Mouse (Mus musculus) megakaryocyte, adult 5-6 weeks (primary cell): Measurements from ENCODE around the gene Dnajb11. TPM values are rescaled to one million over a fixed set of nuclear protein-coding genes. Genes with fewer than 3 reads are reported as not detected.

Experiments
- ATAC-seq: 2 replicates; pipeline ENCODE4 v1.8.0; 2016; ENCODE audit warnings: mild to moderate bottlenecking, inconsistent platforms; ENCODE audit not compliant: poor library complexity, severe bottlenecking
- total RNA-seq, 2 experiments: library from RNA; stranded (forward) in 1 of 2; stranded (reverse) in 1 of 2; fragments of 153-499, 151-499 nt in 1 of 2; fragments of 221-1000, 200-1000 nt in 1 of 2; gene quantifications; 2 replicates each; pipeline versions ENCODE4 v1.2.3 to v1.2.4; 2015 to 2017

The Dnajb11 gene
- total RNA-seq, 2 experiments from 2014 or later, result 63.4 to 147 TPM

DNA sequence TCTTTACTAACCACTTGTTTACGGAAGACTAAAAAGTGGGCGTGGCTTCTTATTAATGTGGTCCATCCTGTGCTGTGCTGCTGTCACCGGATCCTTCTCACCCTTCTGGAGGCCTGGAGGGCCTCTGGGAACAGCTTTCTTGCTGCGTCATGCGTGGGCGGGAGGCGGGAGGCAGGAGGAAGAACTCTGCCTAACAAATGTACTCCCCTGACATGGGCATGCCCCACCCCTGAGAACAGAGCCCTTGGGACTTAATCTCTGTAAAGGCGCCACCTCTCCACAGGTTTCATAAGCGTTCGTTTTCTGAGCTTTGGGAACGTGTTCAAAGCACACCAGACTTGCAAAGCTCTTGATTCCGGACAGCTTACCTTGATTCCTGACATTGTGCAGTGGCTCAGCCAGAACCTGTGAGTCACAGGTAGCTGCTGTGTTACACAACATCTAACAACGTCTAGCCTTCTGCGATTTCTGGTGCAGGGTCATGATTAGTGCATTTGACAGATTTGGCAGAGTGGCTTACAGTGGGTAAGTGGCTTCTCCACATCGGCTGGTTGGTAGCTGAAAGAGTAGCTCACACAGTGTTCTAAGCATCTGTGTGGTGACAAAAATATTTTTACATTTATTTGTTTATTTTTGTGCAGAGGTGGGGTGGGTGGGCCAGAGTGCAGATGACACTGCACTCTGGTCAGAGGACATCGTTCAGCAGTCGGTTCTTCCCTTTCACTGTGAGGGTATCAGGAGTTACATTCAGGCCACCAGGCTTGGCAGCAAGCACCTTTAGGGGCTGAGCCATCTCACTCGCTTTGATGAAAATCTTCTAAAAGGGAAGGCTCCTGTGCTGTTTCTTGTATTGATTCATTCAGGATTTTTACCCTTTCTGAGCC is 62.6 kb downstream of the Dnajb11 start:
- ATAC-seq, result no peak

DNA sequence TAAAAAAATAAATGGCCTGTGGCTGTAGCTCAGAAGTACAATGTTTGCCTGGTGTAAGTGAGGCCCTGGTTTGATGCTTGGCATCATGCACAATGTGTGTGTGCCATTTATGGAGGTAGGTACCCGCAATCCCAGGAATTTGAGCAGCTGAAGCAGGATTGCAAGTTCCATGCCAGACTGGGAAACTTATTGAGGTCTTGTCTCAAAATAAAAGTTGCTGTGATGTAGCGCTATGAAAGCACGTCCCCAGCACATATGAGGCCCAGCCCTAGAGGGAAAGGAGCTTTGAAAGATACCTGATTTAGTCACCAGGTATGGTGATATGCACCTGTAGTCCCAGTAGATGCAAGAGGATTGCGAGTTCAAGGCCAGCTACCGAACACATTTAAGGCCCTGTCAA is 64.1 kb downstream of the Dnajb11 start:
- ATAC-seq, result no peak

DNA sequence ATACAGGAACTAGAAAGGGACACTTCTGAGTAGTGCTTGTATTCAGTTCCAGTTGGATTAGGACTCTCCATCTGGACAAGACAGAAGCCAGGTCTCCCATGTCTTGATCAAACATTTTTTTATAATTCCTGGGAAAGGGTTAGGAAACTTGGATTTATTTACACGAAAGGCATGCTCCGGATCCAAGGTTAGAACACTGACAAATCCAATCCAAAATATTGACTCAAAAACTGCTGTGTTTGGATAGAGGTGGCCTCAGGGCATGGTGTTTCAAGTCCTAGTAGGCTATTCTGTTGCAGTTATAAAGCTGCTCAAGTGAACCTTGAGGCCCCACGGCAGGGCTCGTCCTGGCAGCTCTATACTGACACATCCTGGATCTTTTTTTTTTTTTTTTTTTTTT is 64.8 kb downstream of the Dnajb11 start:
- no peak for ATAC-seq

Other genes with a start within 250 kb of the Dnajb11 start
- 35.0 and 35.3 TPM in 2 replicates for gene Dgkg, start 200.6 kb upstream of the Dnajb11 start, total RNA-seq (2015)
- gene Dgkg, start 200.6 kb upstream of the Dnajb11 start, total RNA-seq (2017), result 33.4 and 38.9 TPM in 2 replicates
- gene Crygs, start 46.3 kb upstream of the Dnajb11 start, total RNA-seq (2015), result not detected in 2 replicates
- gene Crygs, start 46.3 kb upstream of the Dnajb11 start, total RNA-seq (2017), result not detected in 2 replicates
- gene Tbccd1, start 176 bp upstream of the Dnajb11 start, total RNA-seq (2015), result 14.3 and 24.1 TPM in 2 replicates
- 18.7 and 21.0 TPM in 2 replicates for gene Tbccd1, start 176 bp upstream of the Dnajb11 start, total RNA-seq (2017)
- not detected in 2 replicates for gene Ahsg, start 33.4 kb downstream of the Dnajb11 start, total RNA-seq (2015)
- gene Ahsg, start 33.4 kb downstream of the Dnajb11 start, total RNA-seq (2017), result not detected in 2 replicates
- not detected in 2 replicates for gene Fetub, start 60.5 kb downstream of the Dnajb11 start, total RNA-seq (2015)
- not detected in 2 replicates for gene Fetub, start 60.5 kb downstream of the Dnajb11 start, total RNA-seq (2017)
- gene Hrg, start 93.2 kb downstream of the Dnajb11 start, total RNA-seq (2015), result not detected in 2 replicates
- gene Hrg, start 93.2 kb downstream of the Dnajb11 start, total RNA-seq (2017), result not detected in 2 replicates
- gene Kng2, start 171.6 kb downstream of the Dnajb11 start, total RNA-seq (2015), result 0.80 and 1.7 TPM in 2 replicates
- gene Kng2, start 171.6 kb downstream of the Dnajb11 start, total RNA-seq (2017), result 0.12 and 0.59 TPM in 2 replicates
- 0.46 TPM in 1 of 2 replicates, not detected in the other for gene Kng1, start 200.0 kb downstream of the Dnajb11 start, total RNA-seq (2015)
- 0.11 and 0.41 TPM in 2 replicates for gene Kng1, start 200.0 kb downstream of the Dnajb11 start, total RNA-seq (2017)
- 299 and 324 TPM in 2 replicates for gene Eif4a2, start 249.6 kb downstream of the Dnajb11 start, total RNA-seq (2015)
- gene Eif4a2, start 249.6 kb downstream of the Dnajb11 start, total RNA-seq (2017), result 454 and 463 TPM in 2 replicates